Mouse (Mus musculus) heart, embryonic 13.5 days (tissue): ENCODE measurements around the gene Elof1. TPM values are rescaled to one million over a fixed set of nuclear protein-coding genes. Genes with fewer than 3 reads are reported as not detected.
A peak's percentile ranks its signal among the peaks of the same experiment; 100 is the strongest.
"Not testable (repeated sequence)": the region's sequence is repeated elsewhere in the genome, so short reads cannot be mapped to it uniquely, and the experiment has no call there.

Source experiments
- ATAC-seq: fragments of 200-750 bp; cut with Nextera tagmentation; 2 replicates; pipeline ENCODE4 v1.8.0; 2017; ENCODE audit warnings: moderate TSS enrichment; ENCODE audit not compliant: insufficient number of reproducible peaks, low FRiP score, low TSS enrichment; ENCODE audit errors: extremely low read depth
- H3K27ac ChIP-seq: fragments of 300-500 bp; sonication (generic); replicated peaks from 2 replicates; pipeline ENCODE4 v1.5.1; 2015; ENCODE audit warnings: moderate library complexity, mild to moderate bottlenecking, inconsistent platforms
- H3K27me3 ChIP-seq: fragments of 300-500 bp; sonication (generic); replicated peaks from 2 replicates; pipeline ENCODE4 v1.6.1; 2015; ENCODE audit warnings: mild to moderate bottlenecking, inconsistent platforms
- H3K36me3 ChIP-seq: fragments of 300-500 bp; sonication (generic); 2 replicates; pipeline ENCODE4 v1.6.1; 2015; ENCODE audit warnings: mild to moderate bottlenecking, inconsistent platforms
- H3K4me1 ChIP-seq: fragments of 300-500 bp; sonication (generic); 2 replicates; pipeline ENCODE4 v1.6.1; 2015; ENCODE audit warnings: inconsistent platforms
- H3K4me2 ChIP-seq: fragments of 300-500 bp; sonication (generic); 2 replicates; pipeline ENCODE4 v1.6.1; 2015; ENCODE audit warnings: inconsistent platforms, mild to moderate bottlenecking, moderate library complexity
- H3K4me3 ChIP-seq: fragments of 300-500 bp; sonication (generic); 2 replicates; pipeline ENCODE4 v1.5.1; 2015; ENCODE audit warnings: moderate library complexity, mild to moderate bottlenecking, inconsistent platforms
- H3K9ac ChIP-seq: fragments of 300-500 bp; sonication (generic); 2 replicates; pipeline ENCODE4 v1.6.1; 2015; ENCODE audit warnings: inconsistent platforms, mild to moderate bottlenecking, moderate library complexity
- H3K9me3 ChIP-seq: fragments of 300-500 bp; sonication (generic); 2 replicates; pipeline ENCODE4 v1.6.1; 2016; ENCODE audit warnings: inconsistent platforms
- WGBS: fragments of 180-500 bp; shearing (Covaris S2); methylation state at CpG from one replicate; pipeline ENCODE4 v1.1.7; 2015; ENCODE audit warnings: mixed read lengths; 5-methylcytosine and 5-hydroxymethylcytosine counted together
- polyA plus RNA-seq: library from polyadenylated mRNA; unstranded; fragments of >200 nt; fragmentation: Nextera tagmentation; extraction: Ambion mirVana; gene quantifications from 2 replicates; pipeline ENCODE4 v1.2.1, GENCODE M21; 2015

Elof1 gene
- polyA plus RNA-seq, 1 experiment from 2014 or later = 106 TPM

GRCm38 (mm10) chr9:22153810-22154209 lies 36.8 kb upstream of the Elof1 start:
- H3K4me3 ChIP-seq = no peak overlapping the region
- H3K4me1 ChIP-seq = peaks cover 17% of the 10 kb centered on the region
- H3K27me3 ChIP-seq = peaks cover 10% of the 10 kb centered on the region
- H3K9ac ChIP-seq = no peak overlapping the region
- no peak overlapping the region for H3K27ac ChIP-seq
- no peaks in the 10 kb centered on the region for H3K9me3 ChIP-seq
- no peak overlapping the region for H3K4me2 ChIP-seq
- WGBS = 80% methylated on average over 3 of the region's 3 CpGs
- peaks cover 10% of the 10 kb centered on the region for H3K36me3 ChIP-seq
- ATAC-seq = no peak

GRCm38 (mm10) chr9:22150946-22151345 lies 34.0 kb upstream of the Elof1 start:
- Histone ChIP-seq H3K9me3 (0 out of 2 replicates have a peak, but pooled peaks cover 3% of the 10 kb centered on the region), H3K4me1 (peaks cover 4% of the 10 kb centered on the region), H3K4me3 (no peak overlapping the region), H3K9ac (no peak overlapping the region), H3K36me3 (no peaks in the 10 kb centered on the region), H3K27ac (no peak overlapping the region), H3K4me2 (no peak overlapping the region), H3K27me3 (no peaks in the 10 kb centered on the region)
- ATAC-seq = no peak
- WGBS = 78% methylated on average over 2 of the region's 2 CpGs

- not testable (repeated sequence) for H3K4me2 ChIP-seq, H3K4me3 ChIP-seq, H3K27me3 ChIP-seq, H3K4me1 ChIP-seq, H3K9me3 ChIP-seq, ATAC-seq, H3K36me3 ChIP-seq, H3K27ac ChIP-seq, H3K9ac ChIP-seq
- 76% methylated on average over 7 of the region's 7 CpGs for WGBS
Observed at GRCm38 (mm10) chr9:22150249-22150693, 33.3 kb upstream of the Elof1 start.

GRCm38 (mm10) chr9:22149426-22150248 lies 32.7 kb upstream of the Elof1 start:
- Histone ChIP-seq H3K4me1 (no peaks in the 10 kb centered on the region), H3K27me3 (no peaks in the 10 kb centered on the region), H3K27ac (no peak overlapping the region), H3K4me3 (no peak overlapping the region), H3K9ac (no peak overlapping the region), H3K9me3 (0 out of 2 replicates have a peak, but pooled peaks cover 3% of the 10 kb centered on the region), H3K36me3 (no peaks in the 10 kb centered on the region), H3K4me2 (0 out of 2 replicates have a peak overlapping the region, but pooled peaks have one; percentile 7)
- WGBS = 61% methylated on average over 20 of the region's 20 CpGs
- peak; percentile 58; the same call in 1 of the 2 replicates for ATAC-seq

GRCm38 (mm10) chr9:22144304-22144965 lies 27.5 kb upstream of the Elof1 start:
- Histone ChIP-seq H3K4me1 (no peaks in the 10 kb centered on the region), H3K9me3 (0 out of 2 replicates have a peak, but pooled peaks cover 3% of the 10 kb centered on the region), H3K36me3 (no peaks in the 10 kb centered on the region), H3K9ac (no peak overlapping the region), H3K27ac (no peak overlapping the region), H3K27me3 (no peaks in the 10 kb centered on the region), H3K4me2 (no peak overlapping the region), H3K4me3 (no peak overlapping the region)
- ATAC-seq = no peak
- WGBS = 76% methylated on average over 8 of the region's 8 CpGs

- no peak for ATAC-seq
- Histone ChIP-seq H3K27me3 (no peaks in the 10 kb centered on the region), H3K4me3 (no peak overlapping the region), H3K27ac (no peak overlapping the region), H3K4me2 (no peak overlapping the region), H3K36me3 (no peaks in the 10 kb centered on the region), H3K9me3 (0 out of 2 replicates have a peak, but pooled peaks cover 3% of the 10 kb centered on the region), H3K9ac (no peak overlapping the region), H3K4me1 (no peaks in the 10 kb centered on the region)
- 51% methylated on average over 17 of the region's 17 CpGs for WGBS
Observed at GRCm38 (mm10) chr9:22143108-22144037, 26.4 kb upstream of the Elof1 start.

- Histone ChIP-seq H3K4me1 (peaks cover 9% of the 10 kb centered on the region), H3K9me3 (no peaks in the 10 kb centered on the region), H3K27me3 (peaks cover 9% of the 10 kb centered on the region; the same call in 1 of the 2 replicates), H3K36me3 (no peaks in the 10 kb centered on the region), H3K27ac (no peak overlapping the region), H3K4me3 (no peak overlapping the region), H3K9ac (no peak overlapping the region), H3K4me2 (no peak overlapping the region)
- no peak for ATAC-seq
- 79% methylated on average over 5 of the region's 5 CpGs for WGBS
Observed at GRCm38 (mm10) chr9:22139746-22140145, 22.8 kb upstream of the Elof1 start.

GRCm38 (mm10) chr9:22138480-22138879 lies 21.5 kb upstream of the Elof1 start:
- no peak for ATAC-seq
- Histone ChIP-seq H3K27ac (no peak overlapping the region), H3K27me3 (peaks cover 9% of the 10 kb centered on the region; the same call in 1 of the 2 replicates), H3K4me1 (peaks cover 9% of the 10 kb centered on the region), H3K4me2 (no peak overlapping the region), H3K9ac (no peak overlapping the region), H3K4me3 (no peak overlapping the region), H3K36me3 (no peaks in the 10 kb centered on the region), H3K9me3 (no peaks in the 10 kb centered on the region)
- WGBS = 22% methylated on average over 2 of the region's 2 CpGs

- WGBS = 14% methylated on average over 23 of the region's 23 CpGs
- H3K27ac ChIP-seq = peak overlapping the region; percentile 51
- H3K4me1 ChIP-seq = peaks cover 10% of the 10 kb centered on the region
- peak overlapping the region; percentile 21; the same call in 1 of the 2 replicates for H3K9ac ChIP-seq
- peak overlapping the region; percentile 80 for H3K4me2 ChIP-seq
- no peaks in the 10 kb centered on the region for H3K9me3 ChIP-seq
- no peaks in the 10 kb centered on the region for H3K36me3 ChIP-seq
- peak overlapping the region; percentile 25 for H3K4me3 ChIP-seq
- peak; percentile 52 for ATAC-seq
- peaks cover 9% of the 10 kb centered on the region; the same call in 1 of the 2 replicates for H3K27me3 ChIP-seq
Observed at GRCm38 (mm10) chr9:22136765-22137547, 20.0 kb upstream of the Elof1 start.

GRCm38 (mm10) chr9:22135644-22136390 lies 18.8 kb upstream of the Elof1 start, which contains the start of gene Acp5:
Acp5 (minus strand) TSS chr9:22135711.
- Histone ChIP-seq H3K4me2 (peak within 1 kb of the TSS; percentile 80), H3K27me3 (peaks cover 9% of the 10 kb centered on the region; the same call in 1 of the 2 replicates), H3K27ac (peak within 1 kb of the TSS; percentile 51), H3K9me3 (no peaks in the 10 kb centered on the region), H3K4me1 (peaks cover 21% of the 10 kb centered on the region), H3K9ac (peak within 1 kb of the TSS; percentile 57; the same call in 1 of the 2 replicates), H3K36me3 (no peaks in the 10 kb centered on the region), H3K4me3 (peak within 1 kb of the TSS; percentile 47)
- WGBS = 55% methylated on average over 7 of the region's 7 CpGs
- ATAC-seq = no peak
